Mouse (Mus musculus): ENCODE measurements around the gene Ythdc1. TPM values are rescaled to one million over a fixed set of nuclear protein-coding genes. Genes with fewer than 3 reads are reported as not detected.

Ythdc1 gene
- polyA plus RNA-seq (2011; ENCODE audit: insufficient read depth, insufficient read length, low read depth, missing spikeins): 105 and 112 TPM in 2 replicates

DNA sequence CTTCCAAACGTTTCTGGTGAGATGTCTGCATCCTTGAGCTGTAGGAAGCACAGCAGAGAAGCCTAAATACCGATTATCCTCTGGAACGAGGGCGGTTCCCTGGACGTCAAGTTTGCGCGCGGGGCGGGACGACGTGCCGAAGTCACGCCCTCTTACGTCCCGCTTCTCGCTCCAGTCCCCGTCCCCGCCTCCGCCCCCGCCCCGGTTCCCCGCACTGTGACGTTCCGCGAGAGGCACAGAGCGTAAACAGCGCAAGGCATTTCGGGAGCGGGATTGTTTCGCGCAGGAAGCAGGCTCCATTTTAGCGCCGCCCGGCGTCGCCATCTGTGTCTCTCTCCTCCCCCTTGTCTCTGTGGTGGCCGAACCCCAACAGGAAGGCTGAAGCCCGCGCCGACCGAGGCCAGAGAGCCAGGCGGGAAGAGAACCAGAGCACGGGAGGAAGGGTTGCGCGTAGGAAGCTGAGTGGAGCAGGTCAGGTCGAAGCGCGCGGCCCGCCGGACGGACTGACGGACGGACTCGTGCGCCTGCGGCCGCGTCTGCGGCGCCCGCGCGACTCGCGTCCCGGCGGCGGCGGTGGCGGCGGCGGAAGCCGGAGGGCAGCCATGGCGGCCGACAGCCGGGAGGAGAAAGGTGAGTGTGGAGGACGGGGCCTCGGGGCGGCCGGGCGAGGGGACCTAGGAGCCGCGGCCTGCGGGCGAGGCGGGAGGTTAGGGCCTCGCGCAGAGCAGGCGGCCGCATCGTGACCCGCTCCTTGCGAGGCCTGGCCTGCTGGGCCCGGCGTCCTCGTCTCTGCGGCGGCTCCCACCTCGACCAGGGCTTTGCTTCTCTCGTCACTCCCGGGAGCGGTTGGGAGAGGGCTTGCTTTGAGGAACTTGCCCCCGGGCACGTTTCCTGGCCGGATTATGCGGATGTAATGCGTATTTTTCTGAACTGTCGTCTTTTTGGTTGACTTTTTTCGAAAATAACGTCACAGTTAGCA, at the start of gene Ythdc1:
TSS of gene Ythdc1 (plus strand) at position 260 of the 979 bp plus-strand sequence.
- peak within 1 kb of the TSS; percentile 70 for H3K27ac ChIP-seq (ENCODE audit: insufficient read depth, low read length)
- peak within 1 kb of the TSS; percentile 83 for H3K4me3 ChIP-seq (ENCODE audit: low read depth, low read length)
- H3K27me3 ChIP-seq (ENCODE audit: control insufficient read depth, insufficient read depth, low read length, poor library complexity, severe bottlenecking): no peaks in the 10 kb centered on the region
- TF ChIP-seq CTCF (IDR thresholded peaks at IDR 0.05; ENCODE audit: low read depth, low read length): no peak
- TF ChIP-seq POLR2A (IDR thresholded peaks at IDR 0.05; ENCODE audit: insufficient read depth, low read length): peak; percentile 58
- peaks cover 5% of the 10 kb centered on the region for H3K36me3 ChIP-seq (ENCODE audit: control insufficient read depth, insufficient read depth, low read length, poor library complexity, severe bottlenecking)
- no peaks in the 10 kb centered on the region for H3K4me1 ChIP-seq (ENCODE audit: control insufficient read depth, insufficient read depth, low read length)
- peak within 1 kb of the TSS; percentile 95 for H3K9ac ChIP-seq (ENCODE audit: low read depth, poor library complexity, severe bottlenecking)
- no peaks in the 10 kb centered on the region for H3K9me3 ChIP-seq (replicated peaks; ENCODE audit: control insufficient read depth, insufficient read depth, low read length, poor library complexity, severe bottlenecking)

DNA sequence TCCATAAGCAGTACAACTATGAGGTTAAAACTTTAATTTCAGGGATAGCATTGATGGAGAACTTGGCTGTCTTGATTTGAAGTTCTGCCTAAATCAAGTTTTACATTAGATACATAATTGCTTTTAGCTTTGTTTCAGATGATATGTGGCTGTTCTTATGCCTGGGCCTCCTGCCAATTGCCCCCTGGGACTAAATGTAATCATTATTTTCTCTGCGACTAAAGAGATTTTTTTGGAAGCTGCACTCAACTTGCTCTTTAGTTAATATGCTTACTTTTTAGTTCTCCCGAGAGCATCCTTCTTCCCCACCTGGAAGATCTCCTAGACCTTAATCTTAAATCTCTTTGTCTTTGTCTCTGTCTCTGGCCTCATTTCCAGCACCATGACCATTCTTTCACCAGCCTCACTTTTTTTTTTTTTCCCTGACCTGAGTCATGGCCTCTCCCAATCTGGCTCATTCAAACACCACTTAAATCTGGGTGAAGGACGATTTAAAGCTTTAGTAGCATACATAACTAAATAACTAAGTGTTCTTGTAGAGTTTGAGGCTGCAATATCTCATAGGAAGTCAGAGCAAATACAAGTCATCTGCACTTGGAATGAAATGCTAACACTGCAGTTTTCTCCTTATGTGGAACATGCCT, 34.9 kb upstream of the Ythdc1 start:
- Histone ChIP-seq H3K9ac (ENCODE audit: low read depth, poor library complexity, severe bottlenecking) (no peak overlapping the region), H3K27ac (ENCODE audit: insufficient read depth, low read length) (no peak overlapping the region), H3K4me1 (ENCODE audit: control insufficient read depth, insufficient read depth, low read length) (no peaks in the 10 kb centered on the region), H3K4me3 (ENCODE audit: low read depth, low read length) (no peak overlapping the region), H3K27me3 (ENCODE audit: control insufficient read depth, insufficient read depth, low read length, poor library complexity, severe bottlenecking) (no peaks in the 10 kb centered on the region), H3K9me3 (replicated peaks; ENCODE audit: control insufficient read depth, insufficient read depth, low read length, poor library complexity, severe bottlenecking) (no peaks in the 10 kb centered on the region), H3K36me3 (ENCODE audit: control insufficient read depth, insufficient read depth, low read length, poor library complexity, severe bottlenecking) (no peaks in the 10 kb centered on the region)
- TF ChIP-seq EP300 (IDR thresholded peaks at IDR 0.05; ENCODE audit: insufficient read depth, low read depth, low read length) (no peak), POLR2A (IDR thresholded peaks at IDR 0.05; ENCODE audit: insufficient read depth, low read length) (no peak), CTCF (IDR thresholded peaks at IDR 0.05; ENCODE audit: low read depth, low read length) (no peak)

GRCm38 (mm10) chr5:86771010-86771409, 33.0 kb upstream of the Ythdc1 start:
- TF ChIP-seq POLR2A (IDR thresholded peaks at IDR 0.05; ENCODE audit: insufficient read depth, low read length) (no peak), CTCF (IDR thresholded peaks at IDR 0.05; ENCODE audit: low read depth, low read length) (no peak), EP300 (IDR thresholded peaks at IDR 0.05; ENCODE audit: insufficient read depth, low read depth, low read length) (no peak)
- H3K4me1 ChIP-seq (ENCODE audit: control insufficient read depth, insufficient read depth, low read length): no peaks in the 10 kb centered on the region
- no peak overlapping the region for H3K27ac ChIP-seq (ENCODE audit: insufficient read depth, low read length)
- no peak overlapping the region for H3K9ac ChIP-seq (ENCODE audit: low read depth, poor library complexity, severe bottlenecking)
- H3K9me3 ChIP-seq (replicated peaks; ENCODE audit: control insufficient read depth, insufficient read depth, low read length, poor library complexity, severe bottlenecking): no peaks in the 10 kb centered on the region
- no peaks in the 10 kb centered on the region for H3K36me3 ChIP-seq (ENCODE audit: control insufficient read depth, insufficient read depth, low read length, poor library complexity, severe bottlenecking)
- H3K27me3 ChIP-seq (ENCODE audit: control insufficient read depth, insufficient read depth, low read length, poor library complexity, severe bottlenecking): no peaks in the 10 kb centered on the region
- no peak overlapping the region for H3K4me3 ChIP-seq (ENCODE audit: low read depth, low read length)

DNA sequence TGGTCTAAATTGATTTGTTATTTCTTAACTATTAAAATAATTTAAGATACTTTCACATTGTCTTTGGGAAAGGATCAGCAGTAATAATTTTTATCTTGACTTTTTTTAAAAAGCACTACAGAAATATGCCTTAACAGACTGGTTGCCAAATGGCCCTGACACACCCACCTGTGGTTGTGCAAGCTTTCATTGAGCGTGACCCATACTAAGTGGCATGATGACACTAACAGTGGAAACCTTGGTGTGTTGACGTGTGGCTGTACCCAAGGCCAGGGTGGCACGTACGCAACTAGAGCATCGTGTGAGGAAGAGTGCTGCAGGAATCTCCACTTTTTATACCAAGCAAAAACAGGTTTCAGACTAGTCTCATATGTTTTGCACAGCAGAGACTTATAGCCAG, 27.1 kb upstream of the Ythdc1 start:
- no peaks in the 10 kb centered on the region for H3K4me1 ChIP-seq (ENCODE audit: control insufficient read depth, insufficient read depth, low read length)
- no peaks in the 10 kb centered on the region for H3K27me3 ChIP-seq (ENCODE audit: control insufficient read depth, insufficient read depth, low read length, poor library complexity, severe bottlenecking)
- no peaks in the 10 kb centered on the region for H3K9me3 ChIP-seq (replicated peaks; ENCODE audit: control insufficient read depth, insufficient read depth, low read length, poor library complexity, severe bottlenecking)
- H3K9ac ChIP-seq (ENCODE audit: low read depth, poor library complexity, severe bottlenecking): no peak overlapping the region
- H3K36me3 ChIP-seq (ENCODE audit: control insufficient read depth, insufficient read depth, low read length, poor library complexity, severe bottlenecking): no peaks in the 10 kb centered on the region
- no peak overlapping the region for H3K27ac ChIP-seq (ENCODE audit: insufficient read depth, low read length)
- no peak for TF ChIP-seq POLR2A (IDR thresholded peaks at IDR 0.05; ENCODE audit: insufficient read depth, low read length)
- no peak overlapping the region for H3K4me3 ChIP-seq (ENCODE audit: low read depth, low read length)

DNA sequence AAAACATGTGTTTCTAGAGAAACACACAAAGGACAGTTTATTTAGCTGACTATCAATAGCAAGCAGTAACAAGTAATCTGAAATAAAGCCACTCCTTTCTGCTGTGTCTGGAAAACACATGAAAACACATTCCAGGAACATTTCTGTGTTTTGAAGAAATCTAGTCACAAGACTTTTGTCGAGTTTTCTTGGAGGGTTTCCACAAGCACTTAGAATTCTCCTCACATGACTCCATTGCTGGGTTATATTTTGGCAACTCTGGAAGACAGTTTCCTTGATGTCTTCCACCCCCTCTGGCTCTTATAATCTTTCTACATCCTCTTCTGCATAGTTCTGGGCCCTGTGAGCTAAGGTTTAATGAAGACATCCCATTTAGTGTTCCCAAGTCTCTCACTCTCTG, 25.6 kb upstream of the Ythdc1 start:
- Histone ChIP-seq H3K4me1 (ENCODE audit: control insufficient read depth, insufficient read depth, low read length) (peaks cover 2% of the 10 kb centered on the region), H3K9me3 (replicated peaks; ENCODE audit: control insufficient read depth, insufficient read depth, low read length, poor library complexity, severe bottlenecking) (no peaks in the 10 kb centered on the region), H3K27me3 (ENCODE audit: control insufficient read depth, insufficient read depth, low read length, poor library complexity, severe bottlenecking) (no peaks in the 10 kb centered on the region), H3K4me3 (ENCODE audit: low read depth, low read length) (no peak overlapping the region), H3K9ac (ENCODE audit: low read depth, poor library complexity, severe bottlenecking) (no peak overlapping the region), H3K27ac (ENCODE audit: insufficient read depth, low read length) (no peak overlapping the region), H3K36me3 (ENCODE audit: control insufficient read depth, insufficient read depth, low read length, poor library complexity, severe bottlenecking) (no peaks in the 10 kb centered on the region)
- TF ChIP-seq CTCF (IDR thresholded peaks at IDR 0.05; ENCODE audit: low read depth, low read length) (no peak), EP300 (IDR thresholded peaks at IDR 0.05; ENCODE audit: insufficient read depth, low read depth, low read length) (no peak), POLR2A (IDR thresholded peaks at IDR 0.05; ENCODE audit: insufficient read depth, low read length) (no peak)

DNA sequence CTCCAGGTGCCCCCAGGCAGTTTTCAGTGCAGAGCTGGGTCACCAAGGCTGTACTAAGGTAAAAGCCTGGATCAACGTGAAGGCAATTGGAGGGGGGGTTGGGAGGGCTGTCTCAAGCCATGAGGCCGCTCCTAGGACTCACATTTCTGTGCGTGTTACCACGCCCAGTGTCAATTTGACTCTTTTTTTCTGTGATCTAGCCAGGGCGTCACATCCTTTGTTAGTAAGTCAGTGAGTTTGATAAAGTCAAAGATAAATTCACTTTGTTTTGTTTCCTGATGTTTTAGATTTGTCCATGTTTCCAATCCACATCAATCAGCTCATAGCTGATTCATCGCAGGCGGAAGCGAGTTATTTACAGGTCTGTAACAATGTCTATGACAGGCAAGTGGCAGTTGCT, 21.0 kb upstream of the Ythdc1 start:
- Histone ChIP-seq H3K27ac (ENCODE audit: insufficient read depth, low read length) (no peak overlapping the region), H3K27me3 (ENCODE audit: control insufficient read depth, insufficient read depth, low read length, poor library complexity, severe bottlenecking) (no peaks in the 10 kb centered on the region), H3K36me3 (ENCODE audit: control insufficient read depth, insufficient read depth, low read length, poor library complexity, severe bottlenecking) (no peaks in the 10 kb centered on the region), H3K4me3 (ENCODE audit: low read depth, low read length) (no peak overlapping the region), H3K9me3 (replicated peaks; ENCODE audit: control insufficient read depth, insufficient read depth, low read length, poor library complexity, severe bottlenecking) (no peaks in the 10 kb centered on the region), H3K4me1 (ENCODE audit: control insufficient read depth, insufficient read depth, low read length) (peaks cover 2% of the 10 kb centered on the region), H3K9ac (ENCODE audit: low read depth, poor library complexity, severe bottlenecking) (no peak overlapping the region)
- TF ChIP-seq EP300 (IDR thresholded peaks at IDR 0.05; ENCODE audit: insufficient read depth, low read depth, low read length) (no peak), CTCF (IDR thresholded peaks at IDR 0.05; ENCODE audit: low read depth, low read length) (no peak), POLR2A (IDR thresholded peaks at IDR 0.05; ENCODE audit: insufficient read depth, low read length) (no peak)
